Mouse (Mus musculus) heart, adult 2 months (tissue): ENCODE results near the gene Acat3. TPM values are rescaled to one million over a fixed set of nuclear protein-coding genes. Genes with fewer than 3 reads are reported as not detected.
"Not testable (repeated sequence)": the region's sequence is repeated elsewhere in the genome, so short reads cannot be mapped to it uniquely, and the experiment has no call there.

ENCODE experiments used
- DNase-seq, 2 experiments: peaks; one replicate each; pipeline ENCODE4 v3.0.0; 2021
- H3K27ac ChIP-seq: fragments of 200-600 bp; 2 replicates; pipeline ENCODE4 v1.8.1; 2022
- H3K27me3 ChIP-seq: fragments of 200-500 bp; 2 replicates; pipeline ENCODE4 v1.6.1; 2012; ENCODE audit warnings: mild to moderate bottlenecking, low read length, inconsistent platforms, mixed read lengths; ENCODE audit not compliant: control insufficient read depth, insufficient read depth
- H3K36me3 ChIP-seq: fragments of 200-500 bp; 2 replicates; pipeline ENCODE4 v1.6.1; 2012; ENCODE audit warnings: low read length, inconsistent platforms; ENCODE audit not compliant: control insufficient read depth, insufficient read depth
- H3K4me1 ChIP-seq: fragments of 200-500 bp; 2 replicates; pipeline ENCODE4 v1.6.1; 2011; ENCODE audit warnings: low read length; ENCODE audit not compliant: control insufficient read depth, insufficient read depth
- H3K4me3 ChIP-seq: fragments of 200-600 bp; 2 replicates; pipeline ENCODE4 v1.8.1; 2022
- H3K79me2 ChIP-seq: fragments of 200-500 bp; replicated peaks from 2 replicates; pipeline ENCODE4 v1.6.1; 2012; ENCODE audit warnings: mild to moderate bottlenecking, inconsistent platforms, low read length, moderate library complexity, mixed read lengths; ENCODE audit not compliant: control insufficient read depth, insufficient read depth
- H3K9ac ChIP-seq: fragments of 200-500 bp; 2 replicates; pipeline ENCODE4 v1.6.1; 2012; ENCODE audit warnings: low read depth, mild to moderate bottlenecking, control low read depth, inconsistent platforms, low read length, mixed read lengths
- CTCF ChIP-seq: fragments of 200-600 bp; IDR thresholded peaks from 2 replicates; pipeline ENCODE4 v1.8.1; 2022; ENCODE audit warnings: antibody characterized with exemption, mild to moderate bottlenecking, moderate library complexity
- EP300 ChIP-seq: fragments of 200-500 bp; IDR thresholded peaks from 2 replicates; pipeline ENCODE4 v1.6.1; 2011; ENCODE audit warnings: low read depth, low read length, control low read depth; ENCODE audit not compliant: insufficient read depth
- POLR2A ChIP-seq: fragments of 200-500 bp; IDR thresholded peaks from 2 replicates; pipeline ENCODE4 v1.6.1; 2011; ENCODE audit warnings: mild to moderate bottlenecking, low read depth, low read length, control low read depth; ENCODE audit not compliant: insufficient read depth
- WGBS: fragments of 180-500 bp; shearing (Covaris S2); methylation state at CpG from one replicate; pipeline ENCODE4 v1.1.7; 2018; 5-methylcytosine and 5-hydroxymethylcytosine counted together
- intact Hi-C: fragments of 180-260 bp; cut with DNase I; formaldehyde crosslinking; loops from one replicate; pipeline ENCODE4 v1.15.1; 2025
- polyA plus RNA-seq: library from polyadenylated mRNA; depleted of rRNA; stranded (reverse); fragments of >200 nt; gene quantifications from 2 replicates; pipeline ENCODE4 v1.2.3, GENCODE M21; 2012
- total RNA-seq, 2 experiments: library from RNA; stranded (reverse); gene quantifications; 2 replicates each; pipeline ENCODE4 v1.2.3; 2021

Gene Acat3
- total and polyA plus RNA-seq, 3 experiments, result 0.33 TPM; not detected in 2

DNA sequence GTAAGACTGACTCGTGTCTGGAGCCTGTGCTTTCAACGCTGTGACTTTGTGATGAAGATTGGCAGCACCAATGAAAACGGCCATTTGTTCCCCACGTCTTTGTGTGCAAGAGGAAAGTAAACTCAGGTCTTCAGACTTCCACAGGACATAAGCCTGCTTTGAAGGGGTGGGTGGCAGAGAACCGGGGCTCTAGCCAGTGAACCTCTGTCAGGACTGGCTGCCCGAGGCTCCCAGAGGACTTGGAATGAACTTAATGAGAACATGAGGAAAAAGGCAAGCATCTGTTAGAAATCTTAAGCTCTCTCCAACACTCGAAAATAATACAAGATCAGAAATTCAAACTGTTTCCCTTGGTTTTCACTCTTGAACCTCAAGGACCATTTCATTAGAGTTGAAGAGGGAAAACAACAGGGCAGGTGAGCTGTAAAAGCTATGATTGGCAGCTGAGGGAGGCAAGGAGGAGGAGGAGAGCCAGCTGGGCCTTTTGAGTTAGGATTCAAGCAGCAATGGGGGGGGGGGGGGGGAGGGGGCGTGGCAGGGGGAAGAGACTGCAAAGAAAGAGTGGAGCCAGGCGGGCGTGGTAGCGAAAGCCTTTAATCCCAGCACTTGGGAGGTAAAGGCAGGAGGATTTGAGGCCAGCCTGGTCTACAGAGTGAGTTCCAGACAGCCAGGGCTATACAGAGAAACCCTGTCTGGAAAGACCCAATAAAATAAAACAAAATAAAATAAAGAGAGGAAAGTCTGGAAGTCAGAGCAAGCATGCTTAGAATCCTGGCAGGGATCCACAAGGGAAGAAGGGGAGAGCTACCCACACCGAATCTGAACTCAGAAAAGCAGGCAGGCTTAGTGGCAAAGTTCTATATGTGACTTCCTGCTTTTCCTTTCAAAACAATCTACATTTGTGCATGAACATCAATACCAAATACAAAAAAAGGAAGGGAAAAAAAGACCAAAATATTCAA, 36.7 kb downstream of the Acat3 start:
- no peak for TF ChIP-seq POLR2A
- no peak for TF ChIP-seq EP300
- TF ChIP-seq CTCF, result no peak
- Histone ChIP-seq H3K27me3 (no peaks in the 10 kb centered on the region), H3K36me3 (no peaks in the 10 kb centered on the region), H3K27ac (no peak overlapping the region), H3K79me2 (no peaks in the 10 kb centered on the region), H3K4me1 (no peaks in the 10 kb centered on the region), H3K4me3 (no peak overlapping the region), H3K9ac (no peak overlapping the region)
- 70% methylated on average over 11 of the region's 12 CpGs for WGBS
- no peak for DNase-seq
- intact Hi-C loops, result no loop called here

DNA sequence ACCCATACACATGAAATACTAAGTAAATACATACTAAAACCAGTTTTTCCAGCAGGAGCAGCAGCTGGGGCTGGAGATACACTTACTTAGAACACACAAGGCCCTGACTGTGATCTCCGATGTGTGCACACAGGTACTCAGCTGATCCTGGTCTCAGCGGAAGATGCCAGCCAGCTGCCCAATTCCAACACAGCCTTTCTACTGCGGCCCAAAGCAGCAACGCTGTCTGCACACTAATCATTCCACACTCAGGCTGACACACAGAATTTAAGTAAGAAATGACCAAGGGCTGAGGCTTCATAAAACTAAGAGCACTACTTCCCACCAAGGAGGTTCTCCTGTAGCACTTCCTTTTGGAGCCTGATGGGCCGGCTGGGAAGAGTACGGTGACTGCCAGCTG, 38.1 kb downstream of the Acat3 start:
- H3K4me1 ChIP-seq, result no peaks in the 10 kb centered on the region
- no peaks in the 10 kb centered on the region for H3K27me3 ChIP-seq
- H3K36me3 ChIP-seq, result no peaks in the 10 kb centered on the region
- H3K9ac ChIP-seq, result no peak overlapping the region
- 96% methylated on average over 6 of the region's 6 CpGs for WGBS
- no peaks in the 10 kb centered on the region for H3K79me2 ChIP-seq
- TF ChIP-seq POLR2A, result no peak
- no peak for TF ChIP-seq CTCF
- no peak for TF ChIP-seq EP300
- DNase-seq, result no peak
- intact Hi-C loops, result no loop called here
- H3K27ac ChIP-seq, result no peak overlapping the region
- no peak overlapping the region for H3K4me3 ChIP-seq

DNA sequence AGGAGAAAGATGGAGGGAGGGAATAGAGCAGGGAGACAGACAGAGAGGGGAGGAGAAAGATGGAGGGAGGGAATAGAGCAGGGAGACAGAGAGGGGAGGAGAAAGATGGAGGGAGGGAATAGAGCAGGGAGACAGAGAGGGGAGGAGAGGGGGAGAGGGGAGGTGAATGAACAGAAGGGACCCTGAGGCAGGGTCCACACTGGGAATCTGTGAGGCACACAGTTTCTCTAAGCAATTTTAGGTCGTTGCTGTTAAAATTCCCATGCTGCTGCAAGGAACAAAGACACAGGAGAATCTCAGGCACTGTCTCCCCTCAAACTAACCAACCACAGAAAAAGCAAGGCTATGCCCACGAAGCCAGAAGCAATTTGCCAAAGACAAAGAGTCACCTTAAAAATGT, 41.8 kb downstream of the Acat3 start:
- H3K4me1 ChIP-seq, H3K4me3 ChIP-seq, H3K36me3 ChIP-seq, intact Hi-C loops, H3K9ac ChIP-seq, DNase-seq, H3K27ac ChIP-seq, H3K27me3 ChIP-seq, H3K79me2 ChIP-seq: not testable (repeated sequence)
- WGBS, result 56% methylated on average over 2 of the region's 2 CpGs

DNA sequence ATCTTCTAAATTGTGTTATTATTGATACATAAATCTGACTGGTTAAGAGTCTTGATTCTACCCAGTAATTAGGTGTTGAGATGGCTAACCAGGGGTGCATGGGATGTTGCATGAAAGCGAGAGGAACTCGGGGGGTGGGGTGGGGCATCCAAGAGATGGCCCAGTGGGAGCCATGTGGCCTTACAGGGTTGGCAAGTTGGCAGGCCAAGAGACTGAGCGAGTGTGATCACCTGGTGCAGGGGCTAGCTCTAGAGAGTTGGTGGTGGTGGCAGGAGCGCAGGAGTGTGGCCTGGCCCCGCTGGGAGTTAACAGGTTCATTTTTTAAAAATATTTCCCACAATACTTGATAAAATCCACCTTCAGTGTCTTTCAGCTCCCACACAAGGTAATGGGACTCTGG, 42.7 kb downstream of the Acat3 start:
- H3K9ac ChIP-seq, result no peak overlapping the region
- DNase-seq, result no peak
- H3K36me3 ChIP-seq, result no peaks in the 10 kb centered on the region
- H3K27me3 ChIP-seq, result no peaks in the 10 kb centered on the region
- H3K4me1 ChIP-seq, result no peaks in the 10 kb centered on the region
- no peak overlapping the region for H3K27ac ChIP-seq
- TF ChIP-seq CTCF, result no peak
- TF ChIP-seq EP300, result no peak
- TF ChIP-seq POLR2A, result no peak
- 96% methylated on average over 5 of the region's 5 CpGs for WGBS
- no peaks in the 10 kb centered on the region for H3K79me2 ChIP-seq
- H3K4me3 ChIP-seq, result no peak overlapping the region
- intact Hi-C loops, result no loop called here

DNA sequence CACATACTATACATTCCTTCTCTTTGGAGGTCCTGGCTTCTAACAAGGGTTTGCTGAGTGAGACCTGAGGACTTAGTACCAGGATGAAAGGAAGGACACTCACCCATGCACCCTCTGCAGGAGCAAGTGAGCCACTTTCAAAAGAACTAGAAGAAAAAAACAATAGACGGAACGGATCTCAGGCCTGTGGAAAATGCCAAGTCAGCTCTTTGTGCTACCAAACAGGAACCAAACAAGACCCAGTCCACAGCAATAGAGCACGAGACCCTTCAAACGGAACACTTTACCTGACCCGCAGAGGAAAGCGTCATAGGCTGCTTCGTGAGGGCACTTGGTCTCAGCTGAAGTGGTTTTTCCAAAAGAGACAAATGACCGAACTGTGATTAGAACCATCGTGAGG, 48.4 kb downstream of the Acat3 start:
- intact Hi-C loops, result no loop called here
- TF ChIP-seq POLR2A, result no peak
- no peak for TF ChIP-seq CTCF
- no peak for TF ChIP-seq EP300
- no peak for DNase-seq
- Histone ChIP-seq H3K79me2 (no peaks in the 10 kb centered on the region), H3K36me3 (no peaks in the 10 kb centered on the region), H3K4me1 (no peaks in the 10 kb centered on the region), H3K4me3 (no peak overlapping the region), H3K27ac (no peak overlapping the region), H3K9ac (no peak overlapping the region), H3K27me3 (no peaks in the 10 kb centered on the region)
- WGBS, result 78% methylated on average over 9 of the region's 9 CpGs

DNA sequence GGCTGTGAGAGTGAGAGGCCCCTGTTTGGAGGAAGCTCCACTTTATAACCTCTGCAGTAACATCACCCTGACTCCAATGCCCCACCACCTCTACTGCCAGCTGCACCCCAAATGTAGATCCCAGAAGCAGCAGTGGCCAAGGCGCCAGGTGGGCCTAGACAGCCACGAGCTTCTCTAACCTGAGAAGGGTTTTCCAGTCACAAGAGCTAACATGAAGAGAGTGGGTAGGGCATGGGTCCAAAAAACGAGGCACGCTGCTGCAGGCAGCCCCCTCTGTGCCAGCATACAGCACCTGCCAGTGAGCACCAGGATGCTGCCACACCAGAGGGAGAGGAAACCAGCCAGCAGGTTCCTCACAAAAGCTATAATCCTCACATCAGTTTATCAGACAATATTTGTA, 49.3 kb downstream of the Acat3 start:
- TF ChIP-seq EP300 (no peak), POLR2A (no peak), CTCF (no peak)
- H3K9ac ChIP-seq, result no peak overlapping the region
- H3K4me1 ChIP-seq, result no peaks in the 10 kb centered on the region
- no peaks in the 10 kb centered on the region for H3K36me3 ChIP-seq
- no peak for DNase-seq
- no peak overlapping the region for H3K27ac ChIP-seq
- H3K4me3 ChIP-seq, result no peak overlapping the region
- no peaks in the 10 kb centered on the region for H3K79me2 ChIP-seq
- intact Hi-C loops, result no loop called here
- no peaks in the 10 kb centered on the region for H3K27me3 ChIP-seq
- WGBS, result 81% methylated on average over 4 of the region's 4 CpGs
